Mouse (Mus musculus): ENCODE results near the gene Ciapin1.

Gene Ciapin1

DNA sequence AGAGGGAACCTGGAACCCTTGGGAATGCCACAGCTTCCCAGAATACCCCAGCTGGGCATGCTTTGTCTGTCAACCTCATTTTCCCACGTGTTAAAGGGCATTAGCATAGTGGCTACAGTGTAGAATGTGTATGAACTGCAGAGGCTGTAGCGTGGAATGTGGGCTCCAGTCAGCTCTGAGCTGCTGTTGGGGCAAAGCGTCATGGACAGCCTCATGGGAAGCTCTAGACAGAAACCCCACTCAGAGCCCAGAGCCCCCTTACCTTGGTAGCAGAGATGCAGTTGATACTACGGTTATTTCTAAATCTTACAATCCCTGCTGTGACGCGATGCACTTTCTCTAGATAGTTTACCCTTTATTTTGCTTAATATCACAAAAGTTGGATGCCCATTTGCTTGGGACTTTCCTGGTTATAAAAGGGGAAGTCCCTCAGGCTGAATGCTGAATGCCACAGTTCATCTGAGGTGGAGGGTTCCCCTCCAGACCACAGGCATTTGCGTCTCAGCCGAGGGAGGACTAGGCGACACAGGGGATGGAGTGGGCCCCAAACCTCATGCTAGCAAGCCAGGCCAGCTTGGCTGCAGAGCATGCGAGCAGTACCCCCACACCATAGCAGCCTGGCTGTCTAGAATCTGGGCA, 59.1 kb downstream of the Ciapin1 start:
- DNase-seq (ENCODE audit: low spot score): no peak

DNA sequence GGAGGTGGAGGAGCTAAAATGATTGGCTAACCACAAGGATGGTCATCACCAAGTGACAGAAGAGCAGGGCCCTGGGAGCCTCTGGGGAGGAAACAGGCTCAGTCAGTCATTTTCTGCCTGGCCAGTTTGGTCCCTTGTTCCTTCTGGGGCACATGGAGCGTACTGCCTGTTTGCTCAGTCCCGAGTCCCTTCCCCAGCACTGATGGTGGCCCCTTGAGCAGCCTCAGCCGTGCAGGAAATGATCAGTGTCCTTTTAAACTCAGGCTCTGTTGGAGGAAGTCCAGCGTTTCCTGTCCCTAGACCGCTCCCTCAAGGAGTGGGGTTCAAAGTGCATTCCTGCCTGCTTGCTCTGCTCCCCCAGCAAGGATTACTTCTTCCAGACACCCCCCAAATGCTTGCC, 59.7 kb downstream of the Ciapin1 start:
- no peak for DNase-seq (ENCODE audit: low spot score)

- DNase-seq (ENCODE audit: low spot score): no peak
Measured at GRCm38 (mm10) chr8:94778036-94778435, 60.1 kb downstream of the Ciapin1 start.

GRCm38 (mm10) chr8:94776346-94776745, 61.8 kb downstream of the Ciapin1 start:
- DNase-seq (ENCODE audit: low spot score): no peak

- no peak for DNase-seq (ENCODE audit: low spot score)
Measured at GRCm38 (mm10) chr8:94774601-94775000, 63.6 kb downstream of the Ciapin1 start.

DNA sequence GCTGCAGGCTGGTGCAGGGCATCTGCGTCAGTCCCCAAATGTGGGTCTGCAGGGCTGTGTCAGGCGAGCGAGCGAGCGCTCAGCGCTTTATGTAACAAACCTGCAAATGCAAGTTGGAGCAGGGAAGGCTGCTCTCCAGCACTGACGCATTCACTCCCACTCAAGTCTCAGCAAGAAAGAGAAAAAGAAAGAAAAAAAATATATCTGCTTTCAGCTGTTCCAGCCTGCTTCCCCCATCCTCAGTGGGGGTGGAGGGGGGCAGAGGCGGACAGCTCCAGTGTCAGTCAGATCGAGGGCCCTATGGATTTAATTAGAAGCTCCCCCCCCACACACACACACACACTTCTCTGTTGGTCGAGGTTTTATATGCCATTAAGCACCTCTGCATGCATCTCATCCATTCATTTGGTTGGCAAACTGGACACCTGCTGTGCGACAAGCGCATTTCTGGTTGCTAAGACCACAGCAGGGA, 64.4 kb downstream of the Ciapin1 start:
- DNase-seq (ENCODE audit: low spot score): no peak

DNA sequence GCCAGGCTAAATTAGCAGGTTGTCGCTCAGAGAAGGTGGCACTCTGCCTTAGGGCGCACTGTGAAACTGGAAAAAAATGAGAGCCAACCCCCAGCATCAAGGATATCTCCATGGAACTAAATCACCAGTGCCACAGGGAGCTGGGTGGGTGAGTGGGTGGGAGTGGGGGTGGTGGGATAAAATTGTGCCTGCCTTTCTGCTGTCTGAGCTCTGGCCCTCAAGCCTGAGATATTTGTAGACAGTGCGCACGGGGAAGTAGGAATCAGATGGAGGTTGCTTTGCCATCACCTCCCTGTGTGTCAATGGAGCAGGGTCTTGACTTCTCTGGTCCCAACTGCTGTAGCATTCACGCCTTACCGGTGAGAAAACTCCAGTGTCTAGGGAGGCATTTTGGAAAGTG, 65.1 kb downstream of the Ciapin1 start:
- no peak for DNase-seq (ENCODE audit: low spot score)

DNA sequence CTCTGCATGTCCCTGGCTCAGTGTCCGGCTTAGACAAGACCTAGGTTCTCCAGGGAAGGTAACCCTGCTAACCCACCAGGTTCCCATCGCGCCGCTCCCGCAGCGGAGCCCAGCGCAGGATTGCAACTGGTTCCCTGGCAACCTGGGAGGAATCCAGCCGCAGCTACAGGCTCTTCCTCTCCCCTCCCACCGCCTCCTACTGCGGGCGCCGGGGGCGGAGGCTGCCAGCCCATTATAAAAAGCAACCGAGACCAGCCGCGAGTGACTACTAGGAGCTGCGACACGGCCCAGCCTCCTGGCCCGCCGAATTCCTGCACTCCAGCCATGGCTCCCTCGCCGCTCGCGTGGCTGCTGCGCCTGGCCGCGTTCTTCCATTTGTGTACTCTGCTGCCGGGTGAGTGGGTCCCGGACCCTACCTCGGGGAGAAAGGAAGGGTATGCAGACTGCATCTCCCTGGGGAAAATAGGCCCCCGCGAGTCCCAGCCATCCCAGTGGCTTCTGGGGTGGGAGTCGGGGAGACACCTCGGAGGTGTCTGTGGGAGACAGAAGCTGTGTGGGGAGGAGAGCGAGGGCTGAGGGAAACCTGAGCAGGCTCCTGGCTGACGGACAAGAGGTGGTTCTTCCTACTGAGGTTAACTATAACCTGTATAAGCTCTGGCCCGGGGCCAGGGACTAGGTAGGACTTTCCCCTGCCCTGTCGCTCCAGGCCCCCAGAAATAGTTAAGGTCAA, 66.1 kb downstream of the Ciapin1 start, which contains the start of gene Cx3cl1:
TSS of gene Cx3cl1 (plus strand) at position 69 of the 730 bp plus-strand sequence.
- peak; percentile 60 for DNase-seq (ENCODE audit: low spot score)

GRCm38 (mm10) chr8:94770945-94771344, 67.2 kb downstream of the Ciapin1 start:
- DNase-seq (ENCODE audit: low spot score): peak; percentile 62
